Mouse (Mus musculus): ENCODE measurements around the gene Rnls. TPM values are rescaled to one million over a fixed set of nuclear protein-coding genes. Genes with fewer than 3 reads are reported as not detected.

Gene Rnls
- polyA plus RNA-seq, 1 experiment = 1.4 TPM

- H3K36me3 ChIP-seq (ENCODE audit: control insufficient read depth, insufficient read depth, low read length) = no peaks in the 10 kb centered on the region
- no peak overlapping the region for H3K4me3 ChIP-seq (ENCODE audit: control insufficient read depth, insufficient read depth, low read length)
- no peaks in the 10 kb centered on the region for H3K4me1 ChIP-seq (replicated peaks; ENCODE audit: control insufficient read depth, insufficient read depth, low read length)
- WGBS = 93% methylated on average over 2 of the region's 2 CpGs
- no peak for TF ChIP-seq CTCF (IDR thresholded peaks at IDR 0.05; ENCODE audit: borderline replicate concordance, control insufficient read depth, extremely low read depth, insufficient read depth, low read length, poor library complexity)
- no peak for TF ChIP-seq POLR2A (IDR thresholded peaks at IDR 0.05; ENCODE audit: control insufficient read depth, extremely low read depth, insufficient read depth, low read length, poor library complexity)
- H3K27ac ChIP-seq (ENCODE audit: control insufficient read depth, insufficient read depth, low read length) = no peak overlapping the region
- no peaks in the 10 kb centered on the region for H3K27me3 ChIP-seq (ENCODE audit: control insufficient read depth, insufficient read depth, low read length)
- no peak for DNase-seq
Observed at GRCm38 (mm10) chr19:33209709-33210108, 182.4 kb downstream of the Rnls start.

- Histone ChIP-seq H3K27ac (ENCODE audit: control insufficient read depth, insufficient read depth, low read length) (no peak overlapping the region), H3K4me3 (ENCODE audit: control insufficient read depth, insufficient read depth, low read length) (no peak overlapping the region), H3K27me3 (ENCODE audit: control insufficient read depth, insufficient read depth, low read length) (no peaks in the 10 kb centered on the region), H3K4me1 (replicated peaks; ENCODE audit: control insufficient read depth, insufficient read depth, low read length) (no peaks in the 10 kb centered on the region), H3K36me3 (ENCODE audit: control insufficient read depth, insufficient read depth, low read length) (no peaks in the 10 kb centered on the region)
- no peak for DNase-seq
- 86% methylated on average over 1 of the region's 1 CpGs for WGBS
- no peak for TF ChIP-seq POLR2A (IDR thresholded peaks at IDR 0.05; ENCODE audit: control insufficient read depth, extremely low read depth, insufficient read depth, low read length, poor library complexity)
- TF ChIP-seq CTCF (IDR thresholded peaks at IDR 0.05; ENCODE audit: borderline replicate concordance, control insufficient read depth, extremely low read depth, insufficient read depth, low read length, poor library complexity) = no peak
Observed at GRCm38 (mm10) chr19:33207991-33208390, 184.1 kb downstream of the Rnls start.

- no peak for TF ChIP-seq CTCF (IDR thresholded peaks at IDR 0.05; ENCODE audit: borderline replicate concordance, control insufficient read depth, extremely low read depth, insufficient read depth, low read length, poor library complexity)
- no peak for TF ChIP-seq POLR2A (IDR thresholded peaks at IDR 0.05; ENCODE audit: control insufficient read depth, extremely low read depth, insufficient read depth, low read length, poor library complexity)
- Histone ChIP-seq H3K27ac (ENCODE audit: control insufficient read depth, insufficient read depth, low read length) (no peak overlapping the region), H3K4me1 (replicated peaks; ENCODE audit: control insufficient read depth, insufficient read depth, low read length) (no peaks in the 10 kb centered on the region), H3K27me3 (ENCODE audit: control insufficient read depth, insufficient read depth, low read length) (no peaks in the 10 kb centered on the region), H3K4me3 (ENCODE audit: control insufficient read depth, insufficient read depth, low read length) (no peak overlapping the region), H3K36me3 (ENCODE audit: control insufficient read depth, insufficient read depth, low read length) (no peaks in the 10 kb centered on the region)
- no peak for DNase-seq
- 78% methylated on average over 2 of the region's 2 CpGs for WGBS
Observed at GRCm38 (mm10) chr19:33205389-33205788, 186.7 kb downstream of the Rnls start.

GRCm38 (mm10) chr19:33202422-33202821 is 189.7 kb downstream of the Rnls start:
- H3K27ac ChIP-seq (ENCODE audit: control insufficient read depth, insufficient read depth, low read length) = no peak overlapping the region
- TF ChIP-seq CTCF (IDR thresholded peaks at IDR 0.05; ENCODE audit: borderline replicate concordance, control insufficient read depth, extremely low read depth, insufficient read depth, low read length, poor library complexity) (no peak), POLR2A (IDR thresholded peaks at IDR 0.05; ENCODE audit: control insufficient read depth, extremely low read depth, insufficient read depth, low read length, poor library complexity) (no peak)
- H3K4me1 ChIP-seq (replicated peaks; ENCODE audit: control insufficient read depth, insufficient read depth, low read length) = no peaks in the 10 kb centered on the region
- 94% methylated on average over 6 of the region's 6 CpGs for WGBS
- no peak for DNase-seq
- H3K27me3 ChIP-seq (ENCODE audit: control insufficient read depth, insufficient read depth, low read length) = no peaks in the 10 kb centered on the region
- H3K4me3 ChIP-seq (ENCODE audit: control insufficient read depth, insufficient read depth, low read length) = no peak overlapping the region
- H3K36me3 ChIP-seq (ENCODE audit: control insufficient read depth, insufficient read depth, low read length) = no peaks in the 10 kb centered on the region

- Histone ChIP-seq H3K36me3 (ENCODE audit: control insufficient read depth, insufficient read depth, low read length) (no peaks in the 10 kb centered on the region), H3K27ac (ENCODE audit: control insufficient read depth, insufficient read depth, low read length) (no peak overlapping the region), H3K4me1 (replicated peaks; ENCODE audit: control insufficient read depth, insufficient read depth, low read length) (no peaks in the 10 kb centered on the region), H3K27me3 (ENCODE audit: control insufficient read depth, insufficient read depth, low read length) (no peaks in the 10 kb centered on the region), H3K4me3 (ENCODE audit: control insufficient read depth, insufficient read depth, low read length) (no peak overlapping the region)
- DNase-seq = no peak
- no peak for TF ChIP-seq CTCF (IDR thresholded peaks at IDR 0.05; ENCODE audit: borderline replicate concordance, control insufficient read depth, extremely low read depth, insufficient read depth, low read length, poor library complexity)
- no peak for TF ChIP-seq POLR2A (IDR thresholded peaks at IDR 0.05; ENCODE audit: control insufficient read depth, extremely low read depth, insufficient read depth, low read length, poor library complexity)
- WGBS = 93% methylated on average over 4 of the region's 4 CpGs
Observed at GRCm38 (mm10) chr19:33201181-33201580, 190.9 kb downstream of the Rnls start.

GRCm38 (mm10) chr19:33192064-33192463 is 200.0 kb downstream of the Rnls start:
- 94% methylated on average over 2 of the region's 2 CpGs for WGBS
- no peak overlapping the region for H3K4me3 ChIP-seq (ENCODE audit: control insufficient read depth, insufficient read depth, low read length)
- H3K27ac ChIP-seq (ENCODE audit: control insufficient read depth, insufficient read depth, low read length) = no peak overlapping the region
- H3K4me1 ChIP-seq (replicated peaks; ENCODE audit: control insufficient read depth, insufficient read depth, low read length) = no peaks in the 10 kb centered on the region
- TF ChIP-seq CTCF (IDR thresholded peaks at IDR 0.05; ENCODE audit: borderline replicate concordance, control insufficient read depth, extremely low read depth, insufficient read depth, low read length, poor library complexity) (no peak), POLR2A (IDR thresholded peaks at IDR 0.05; ENCODE audit: control insufficient read depth, extremely low read depth, insufficient read depth, low read length, poor library complexity) (no peak)
- H3K36me3 ChIP-seq (ENCODE audit: control insufficient read depth, insufficient read depth, low read length) = no peaks in the 10 kb centered on the region
- DNase-seq = no peak
- H3K27me3 ChIP-seq (ENCODE audit: control insufficient read depth, insufficient read depth, low read length) = no peaks in the 10 kb centered on the region

GRCm38 (mm10) chr19:33188766-33189165 is 203.3 kb downstream of the Rnls start:
- no peaks in the 10 kb centered on the region for H3K4me1 ChIP-seq (replicated peaks; ENCODE audit: control insufficient read depth, insufficient read depth, low read length)
- no peak overlapping the region for H3K27ac ChIP-seq (ENCODE audit: control insufficient read depth, insufficient read depth, low read length)
- no peak for TF ChIP-seq POLR2A (IDR thresholded peaks at IDR 0.05; ENCODE audit: control insufficient read depth, extremely low read depth, insufficient read depth, low read length, poor library complexity)
- no peak for TF ChIP-seq CTCF (IDR thresholded peaks at IDR 0.05; ENCODE audit: borderline replicate concordance, control insufficient read depth, extremely low read depth, insufficient read depth, low read length, poor library complexity)
- no peaks in the 10 kb centered on the region for H3K36me3 ChIP-seq (ENCODE audit: control insufficient read depth, insufficient read depth, low read length)
- no peak for DNase-seq
- WGBS = 91% methylated on average over 1 of the region's 1 CpGs
- no peak overlapping the region for H3K4me3 ChIP-seq (ENCODE audit: control insufficient read depth, insufficient read depth, low read length)
- no peaks in the 10 kb centered on the region for H3K27me3 ChIP-seq (ENCODE audit: control insufficient read depth, insufficient read depth, low read length)
